Mouse (Mus musculus) monocyte, adult 59 days (primary cell): ENCODE results near the gene Rora. TPM values are rescaled to one million over a fixed set of nuclear protein-coding genes. Genes with fewer than 3 reads are reported as not detected.

ENCODE experiments used
- total RNA-seq, 2 experiments: library from RNA; stranded (reverse); gene quantifications; one replicate each; pipeline ENCODE4 v1.2.4; 2023

Gene Rora
- 1 to 10 TPM; 6.8 to 7.9 TPM for total RNA-seq

GRCm38 (mm10) chr9:68653211-68654038 lies at the start of gene Rora:
Rora (plus strand) TSS chr9:68653786.

GRCm38 (mm10) chr9:69397760-69398452 lies 744.3 kb downstream of the Rora start, which contains the start of gene Ice2:
Ice2 (plus strand) TSS chr9:69397906.

